Mouse (Mus musculus) layer of hippocampus, postnatal 14 days (tissue): ENCODE results near the gene Rint1. TPM values are rescaled to one million over a fixed set of nuclear protein-coding genes. Genes with fewer than 3 reads are reported as not detected.

Experiments used
- DNase-seq, 2 experiments: peaks; one replicate each; pipeline ENCODE4 v3.0.0; 2021 to 2022; ENCODE audit warnings: low spot score in 2 of 2, mixed read lengths in 1 of 2
- long read RNA-seq, 2 experiments: library from polyadenylated mRNA; stranded (forward); transcript quantifications; one replicate each; pipeline ENCODE4 v2.0.0; 2021
- total RNA-seq, 2 experiments: library from RNA; stranded (reverse); gene quantifications; 2 replicates each; pipeline ENCODE4 v1.2.3; 2021

Gene Rint1
- total RNA-seq: 10 to 100 TPM; 20.7 to 22.8 TPM
- long read RNA-seq, experiment 1, transcript Rint1-201 (15 exons, 3,298 nt): major isoform, 5 of 8 reads
- long read RNA-seq, experiment 1, partial matches to known transcripts: 0 of 8 reads
- long read RNA-seq, experiment 1, other reads (novel, unspliced or antisense): 2 of 8 reads
- long read RNA-seq, experiment 2, transcript Rint1-201 (15 exons, 3,298 nt): major isoform, 7 of 9 reads
- long read RNA-seq, experiment 2, partial matches to known transcripts: 2 of 9 reads
- long read RNA-seq, experiment 2, other reads (novel, unspliced or antisense): 0 of 9 reads

GRCm38 (mm10) chr5:23787536-23788389 is at the start of gene Rint1:
TSS of gene Rint1 (plus strand) at chr5:23787711.
- DNase-seq: peak; percentile 95 to 96

DNA sequence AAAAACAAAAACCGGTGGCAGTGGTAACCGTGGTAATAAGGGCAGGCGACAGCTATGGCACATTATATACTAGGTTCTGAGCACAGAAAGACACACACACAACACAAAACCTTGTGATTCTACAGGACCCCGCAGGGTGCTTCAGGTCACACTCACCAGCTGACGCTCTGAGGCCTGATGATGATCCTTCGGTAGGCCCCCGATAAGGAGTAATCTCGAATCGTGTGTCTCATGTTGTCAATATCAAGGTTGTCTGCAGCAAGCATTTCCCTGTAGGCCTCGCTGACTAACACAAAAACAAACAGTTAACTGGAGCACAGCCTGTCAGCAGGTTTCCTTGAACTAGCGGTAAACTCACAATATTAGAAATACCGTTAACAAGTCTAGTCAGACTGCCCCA is 44.2 kb upstream of the Rint1 start:
- DNase-seq: no peak

DNA sequence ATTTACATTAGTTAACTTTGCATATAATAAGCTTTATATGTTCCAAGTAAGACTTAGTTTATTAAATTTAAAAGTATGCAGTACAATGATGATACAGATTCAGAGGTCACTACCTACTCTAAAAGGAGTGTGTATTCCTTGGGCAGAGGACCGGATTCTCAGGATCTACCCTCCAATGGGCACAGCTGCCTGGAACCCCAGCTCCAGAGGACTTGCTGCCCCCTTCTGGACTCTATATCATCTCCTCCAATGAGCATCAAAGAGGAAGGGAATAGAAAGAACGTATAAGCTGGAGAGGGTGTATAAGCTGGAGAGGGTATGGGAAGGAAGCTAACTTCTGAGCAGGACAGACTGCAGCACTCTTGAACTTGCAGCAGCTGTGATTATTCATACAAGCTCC is 37.6 kb upstream of the Rint1 start:
- no peak for DNase-seq

- DNase-seq: no peak
Observed at GRCm38 (mm10) chr5:23755591-23755990, 31.9 kb upstream of the Rint1 start.

GRCm38 (mm10) chr5:23756368-23756767 is 31.1 kb upstream of the Rint1 start:
- no peak for DNase-seq

- DNase-seq: peak; percentile 26
Observed at GRCm38 (mm10) chr5:23758633-23759032, 28.9 kb upstream of the Rint1 start.

GRCm38 (mm10) chr5:23762531-23762930 is 25.0 kb upstream of the Rint1 start:
- no peak for DNase-seq

GRCm38 (mm10) chr5:23764557-23764956 is 23.0 kb upstream of the Rint1 start:
- no peak for DNase-seq

- DNase-seq: no peak
Observed at GRCm38 (mm10) chr5:23771105-23771504, 16.4 kb upstream of the Rint1 start.

GRCm38 (mm10) chr5:23774186-23774585 is 13.3 kb upstream of the Rint1 start:
- no peak for DNase-seq

DNA sequence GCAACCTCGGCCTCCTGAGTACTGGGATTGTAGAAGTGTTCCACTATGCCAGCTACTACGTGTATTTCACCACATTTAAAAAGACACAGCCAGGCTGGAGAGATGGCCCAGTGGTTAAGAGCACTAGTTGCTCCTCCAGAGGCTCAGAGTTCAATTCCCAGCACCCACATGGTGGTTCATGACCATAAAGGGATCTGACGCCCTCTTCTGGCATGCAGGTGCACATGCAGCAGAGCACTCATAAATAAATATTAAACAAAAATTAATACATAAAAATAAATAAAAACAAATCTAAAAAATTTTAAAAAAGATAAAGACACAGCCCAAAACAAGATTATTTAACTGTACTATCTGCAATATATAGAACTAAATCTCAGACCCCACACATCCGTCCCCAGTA is 7.0 kb upstream of the Rint1 start:
- no peak for DNase-seq

DNA sequence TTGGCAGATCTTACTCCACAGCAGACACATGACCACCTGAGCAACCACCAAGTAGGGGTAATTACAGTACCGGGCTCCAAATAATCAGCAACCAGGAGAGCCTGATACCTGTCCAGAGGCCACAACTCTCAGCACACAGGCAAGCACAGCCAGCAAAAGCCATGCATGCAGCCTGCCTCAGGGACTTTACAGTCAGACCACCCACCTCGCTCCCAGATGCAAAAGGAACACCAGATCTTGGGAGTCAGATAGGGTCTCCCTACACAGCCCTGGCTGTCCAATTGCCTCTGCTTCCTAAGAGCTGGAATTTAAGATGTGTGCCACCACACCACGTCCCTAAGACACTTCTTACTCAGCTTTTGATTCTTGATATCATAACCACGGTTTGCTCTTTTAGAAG is 6.3 kb upstream of the Rint1 start:
- DNase-seq: no peak

GRCm38 (mm10) chr5:23782051-23782810 is 5.3 kb upstream of the Rint1 start:
- DNase-seq: no peak

GRCm38 (mm10) chr5:23782931-23783877 is 4.3 kb upstream of the Rint1 start, which contains the start of gene Pus7:
TSS of gene Pus7 (minus strand) at chr5:23783711.
- DNase-seq: peak; percentile 70 to 81

- DNase-seq: no peak
Observed at GRCm38 (mm10) chr5:23788390-23788830, 899 bp downstream of the Rint1 start.

DNA sequence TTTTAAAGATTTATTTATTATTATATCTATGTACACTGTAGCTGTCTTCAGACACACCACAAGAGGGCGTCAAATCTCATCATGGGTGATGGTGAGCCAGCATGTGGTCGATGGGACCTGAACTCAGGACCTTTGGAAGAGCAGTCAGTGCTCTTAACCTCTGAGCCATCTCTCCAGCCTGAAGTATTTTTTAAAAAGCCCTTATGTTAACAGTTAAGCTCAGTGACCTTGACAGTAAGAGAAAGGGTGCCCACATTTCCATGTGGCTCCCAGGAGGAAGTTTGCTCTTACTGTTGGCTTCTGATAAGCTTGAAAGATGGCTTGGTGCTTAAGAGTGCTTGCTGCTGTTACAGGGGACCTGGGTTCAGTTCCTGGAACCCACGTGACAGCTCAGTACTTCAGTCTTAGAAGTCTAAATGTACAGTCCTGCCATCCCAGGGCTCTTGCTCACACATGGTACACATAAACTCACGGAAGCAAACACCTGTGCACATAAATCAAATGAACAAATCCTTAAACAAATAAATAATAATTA is 1.6 kb downstream of the Rint1 start:
- no peak for DNase-seq

DNA sequence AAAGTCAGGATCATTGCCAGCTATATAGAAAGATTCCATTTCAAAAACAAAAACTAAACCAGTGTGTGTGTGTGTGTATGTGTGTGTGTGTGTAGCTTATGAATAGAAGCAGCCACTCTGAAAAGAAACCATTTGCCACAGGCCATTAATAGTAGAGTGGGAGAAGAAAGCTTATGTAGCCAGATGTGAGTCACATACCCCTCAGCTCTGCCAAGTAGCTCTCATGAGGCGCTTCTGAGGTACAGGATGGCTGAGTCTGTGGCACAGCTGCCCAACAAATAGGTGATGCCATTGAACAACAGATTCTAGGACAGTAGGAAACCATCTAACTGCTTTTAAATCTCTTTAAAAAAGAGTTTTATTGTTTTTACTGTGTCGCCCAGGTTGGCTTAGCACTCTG is 5.2 kb downstream of the Rint1 start:
- DNase-seq: no peak

DNA sequence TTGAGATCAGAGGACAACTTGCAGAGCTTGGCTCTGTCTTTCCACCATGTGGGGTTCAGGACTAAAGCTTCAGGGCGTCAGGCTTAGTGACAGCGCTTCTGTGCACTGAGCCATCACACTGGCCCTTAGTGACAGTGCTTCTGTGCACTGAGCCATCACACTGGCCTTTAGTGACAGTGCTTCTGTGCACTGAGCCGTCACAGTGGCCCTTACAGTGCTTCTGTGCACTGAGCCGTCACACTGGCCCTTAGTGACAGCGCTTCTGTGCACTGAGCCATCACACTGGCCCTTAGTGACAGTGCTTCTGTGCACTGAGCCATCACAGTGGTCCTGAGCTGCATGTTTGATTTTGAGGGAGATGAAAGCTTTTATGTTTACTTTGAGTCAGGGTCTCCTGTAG is 27.3 kb downstream of the Rint1 start:
- no peak for DNase-seq

GRCm38 (mm10) chr5:23816681-23817080 is 29.2 kb downstream of the Rint1 start:
- DNase-seq: no peak

DNA sequence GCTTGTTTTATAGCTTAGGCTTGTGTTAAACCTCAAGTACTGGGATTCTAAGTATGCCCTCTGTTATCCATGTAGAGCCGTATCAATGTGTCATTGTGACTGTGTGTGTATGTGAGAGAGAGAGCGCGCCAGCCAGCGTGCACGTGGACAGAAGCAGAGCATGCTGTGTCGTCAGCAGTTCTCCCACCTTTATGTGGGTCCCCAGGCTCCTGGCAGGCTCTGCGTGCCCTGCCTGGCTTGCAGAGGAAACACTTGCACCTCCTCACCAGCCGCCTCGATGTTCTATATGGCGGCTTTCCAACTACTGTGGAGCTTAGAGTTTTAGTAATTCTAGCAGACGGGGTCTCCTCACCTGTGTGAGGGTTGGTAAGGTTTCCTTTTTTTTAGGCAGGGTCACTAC is 34.8 kb downstream of the Rint1 start:
- no peak for DNase-seq
